Mouse (Mus musculus): ENCODE data around the gene Dlx4.

Gene Dlx4

GRCm38 (mm10) chr11:95159763-95160371, 13.8 kb upstream of the Dlx4 start:
- peaks cover 67% of the 10 kb centered on the region for H3K27me3 ChIP-seq (ENCODE audit: insufficient read depth, low read length)

GRCm38 (mm10) chr11:95157872-95158271, 11.8 kb upstream of the Dlx4 start:
- Histone ChIP-seq H3K9me3 (ENCODE audit: low read length) (no peaks in the 10 kb centered on the region), H3K4me3 (replicated peaks; ENCODE audit: low read length) (no peak overlapping the region), H3K4me1 (replicated peaks; ENCODE audit: low read depth, low read length) (peaks cover 6% of the 10 kb centered on the region), H3K27me3 (ENCODE audit: insufficient read depth, low read length) (peaks cover 71% of the 10 kb centered on the region), H3K36me3 (ENCODE audit: insufficient read depth, low read length) (no peaks in the 10 kb centered on the region)
- TF ChIP-seq POU5F1 (IDR thresholded peaks at IDR 0.05; ENCODE audit: borderline replicate concordance, low read length) (no peak), NANOG (IDR thresholded peaks at IDR 0.05; ENCODE audit: borderline replicate concordance, low read length) (no peak), CTCF (conservative IDR thresholded peaks at IDR 0.05; ENCODE audit: low read length) (no peak)

More at GRCm38 (mm10) chr11:95159763-95160371, 13.8 kb upstream of the Dlx4 start:
- no peak overlapping the region for H3K4me3 ChIP-seq (replicated peaks; ENCODE audit: low read length)
- TF ChIP-seq CTCF (conservative IDR thresholded peaks at IDR 0.05; ENCODE audit: low read length) = no peak
- TF ChIP-seq NANOG (IDR thresholded peaks at IDR 0.05; ENCODE audit: borderline replicate concordance, low read length) = no peak
- no peak for TF ChIP-seq POU5F1 (IDR thresholded peaks at IDR 0.05; ENCODE audit: borderline replicate concordance, low read length)
- no peaks in the 10 kb centered on the region for H3K9me3 ChIP-seq (ENCODE audit: low read length)
- H3K4me1 ChIP-seq (replicated peaks; ENCODE audit: low read depth, low read length) = no peaks in the 10 kb centered on the region; the same call in 1 of the 2 replicates
- no peaks in the 10 kb centered on the region for H3K36me3 ChIP-seq (ENCODE audit: insufficient read depth, low read length)

- TF ChIP-seq CTCF (conservative IDR thresholded peaks at IDR 0.05; ENCODE audit: low read length) (peak; percentile 12; the same call in 1 of the 2 replicates), NANOG (IDR thresholded peaks at IDR 0.05; ENCODE audit: borderline replicate concordance, low read length) (no peak)
- H3K4me1 ChIP-seq (replicated peaks; ENCODE audit: low read depth, low read length) = peaks cover 6% of the 10 kb centered on the region
- peaks cover 71% of the 10 kb centered on the region for H3K27me3 ChIP-seq (ENCODE audit: insufficient read depth, low read length)
- no peaks in the 10 kb centered on the region for H3K36me3 ChIP-seq (ENCODE audit: insufficient read depth, low read length)
- H3K9me3 ChIP-seq (ENCODE audit: low read length) = no peaks in the 10 kb centered on the region
- no peak overlapping the region for H3K4me3 ChIP-seq (replicated peaks; ENCODE audit: low read length)
Measured at GRCm38 (mm10) chr11:95157356-95157755, 11.3 kb upstream of the Dlx4 start.

- H3K36me3 ChIP-seq (ENCODE audit: insufficient read depth, low read length) = no peaks in the 10 kb centered on the region
- no peaks in the 10 kb centered on the region for H3K9me3 ChIP-seq (ENCODE audit: low read length)
- TF ChIP-seq NANOG (IDR thresholded peaks at IDR 0.05; ENCODE audit: borderline replicate concordance, low read length) (no peak), CTCF (conservative IDR thresholded peaks at IDR 0.05; ENCODE audit: low read length) (no peak), POU5F1 (IDR thresholded peaks at IDR 0.05; ENCODE audit: borderline replicate concordance, low read length) (no peak)
- peaks cover 12% of the 10 kb centered on the region for H3K4me1 ChIP-seq (replicated peaks; ENCODE audit: low read depth, low read length)
- peaks cover 74% of the 10 kb centered on the region for H3K27me3 ChIP-seq (ENCODE audit: insufficient read depth, low read length)
- no peak overlapping the region for H3K4me3 ChIP-seq (replicated peaks; ENCODE audit: low read length)
Measured at GRCm38 (mm10) chr11:95155511-95155910, 9.4 kb upstream of the Dlx4 start.

GRCm38 (mm10) chr11:95153681-95154080, 7.6 kb upstream of the Dlx4 start:
- Histone ChIP-seq H3K4me1 (replicated peaks; ENCODE audit: low read depth, low read length) (peaks cover 27% of the 10 kb centered on the region), H3K27me3 (ENCODE audit: insufficient read depth, low read length) (peaks cover 85% of the 10 kb centered on the region), H3K4me3 (replicated peaks; ENCODE audit: low read length) (no peak overlapping the region), H3K36me3 (ENCODE audit: insufficient read depth, low read length) (no peaks in the 10 kb centered on the region), H3K9me3 (ENCODE audit: low read length) (no peaks in the 10 kb centered on the region)
- no peak for TF ChIP-seq NANOG (IDR thresholded peaks at IDR 0.05; ENCODE audit: borderline replicate concordance, low read length)
- TF ChIP-seq POU5F1 (IDR thresholded peaks at IDR 0.05; ENCODE audit: borderline replicate concordance, low read length) = no peak
- TF ChIP-seq CTCF (conservative IDR thresholded peaks at IDR 0.05; ENCODE audit: low read length) = no peak

- H3K36me3 ChIP-seq (ENCODE audit: insufficient read depth, low read length) = no peaks in the 10 kb centered on the region
- no peaks in the 10 kb centered on the region for H3K9me3 ChIP-seq (ENCODE audit: low read length)
- peaks cover 32% of the 10 kb centered on the region for H3K4me1 ChIP-seq (replicated peaks; ENCODE audit: low read depth, low read length)
- peaks cover 86% of the 10 kb centered on the region for H3K27me3 ChIP-seq (ENCODE audit: insufficient read depth, low read length)
- no peak overlapping the region for H3K4me3 ChIP-seq (replicated peaks; ENCODE audit: low read length)
- TF ChIP-seq POU5F1 (IDR thresholded peaks at IDR 0.05; ENCODE audit: borderline replicate concordance, low read length) (no peak), CTCF (conservative IDR thresholded peaks at IDR 0.05; ENCODE audit: low read length) (no peak), NANOG (IDR thresholded peaks at IDR 0.05; ENCODE audit: borderline replicate concordance, low read length) (no peak)
Measured at GRCm38 (mm10) chr11:95153116-95153515, 7.1 kb upstream of the Dlx4 start.

- H3K4me1 ChIP-seq (replicated peaks; ENCODE audit: low read depth, low read length) = peaks cover 43% of the 10 kb centered on the region
- peaks cover 92% of the 10 kb centered on the region for H3K27me3 ChIP-seq (ENCODE audit: insufficient read depth, low read length)
- H3K36me3 ChIP-seq (ENCODE audit: insufficient read depth, low read length) = no peaks in the 10 kb centered on the region
- TF ChIP-seq NANOG (IDR thresholded peaks at IDR 0.05; ENCODE audit: borderline replicate concordance, low read length) (no peak), POU5F1 (IDR thresholded peaks at IDR 0.05; ENCODE audit: borderline replicate concordance, low read length) (no peak), CTCF (conservative IDR thresholded peaks at IDR 0.05; ENCODE audit: low read length) (no peak)
- H3K9me3 ChIP-seq (ENCODE audit: low read length) = no peaks in the 10 kb centered on the region
- peak overlapping the region; percentile 43 for H3K4me3 ChIP-seq (replicated peaks; ENCODE audit: low read length)
Measured at GRCm38 (mm10) chr11:95150269-95151049, 4.4 kb upstream of the Dlx4 start.

- peaks cover 93% of the 10 kb centered on the region for H3K27me3 ChIP-seq (ENCODE audit: insufficient read depth, low read length)
Measured at GRCm38 (mm10) chr11:95149462-95150268, 3.6 kb upstream of the Dlx4 start.

More at GRCm38 (mm10) chr11:95149462-95150268, 3.6 kb upstream of the Dlx4 start:
- H3K4me1 ChIP-seq (replicated peaks; ENCODE audit: low read depth, low read length) = peaks cover 51% of the 10 kb centered on the region
- H3K4me3 ChIP-seq (replicated peaks; ENCODE audit: low read length) = no peak overlapping the region
- H3K9me3 ChIP-seq (ENCODE audit: low read length) = no peaks in the 10 kb centered on the region
- TF ChIP-seq CTCF (conservative IDR thresholded peaks at IDR 0.05; ENCODE audit: low read length) = no peak
- no peaks in the 10 kb centered on the region for H3K36me3 ChIP-seq (ENCODE audit: insufficient read depth, low read length)
